Mouse (Mus musculus): ENCODE data around the gene Zcrb1. TPM values are rescaled to one million over a fixed set of nuclear protein-coding genes. Genes with fewer than 3 reads are reported as not detected.

Zcrb1 gene
- polyA plus RNA-seq, 1 experiment: 9.8 TPM

GRCm38 (mm10) chr15:93404849-93405248, 6.7 kb upstream of the Zcrb1 start:
- no peak for DNase-seq (ENCODE audit: low read depth in 1 of 2, low spot score in 2 of 2)
- Histone ChIP-seq H3K4me1 (ENCODE audit: control insufficient read depth, insufficient read depth, insufficient read length) (peaks cover 2% of the 10 kb centered on the region; the same call in 1 of the 2 replicates), H3K36me3 (ENCODE audit: control insufficient read depth, insufficient read depth, low read length) (peaks cover 3% of the 10 kb centered on the region), H3K4me3 (ENCODE audit: extremely low read depth, insufficient read depth, insufficient read length) (no peak overlapping the region), H3K27me3 (ENCODE audit: control insufficient read depth, insufficient read depth, low read length) (no peaks in the 10 kb centered on the region), H3K27ac (ENCODE audit: insufficient read depth, low read length) (no peak overlapping the region)
- TF ChIP-seq POLR2A (IDR thresholded peaks at IDR 0.05; ENCODE audit: low read depth, low read length) (no peak), CTCF (IDR thresholded peaks at IDR 0.05; ENCODE audit: extremely low read depth, insufficient read depth, insufficient read length, insufficient replicate concordance) (no peak)

GRCm38 (mm10) chr15:93402730-93403129, 4.6 kb upstream of the Zcrb1 start:
- no peak overlapping the region for H3K27ac ChIP-seq (ENCODE audit: insufficient read depth, low read length)
- peaks cover 2% of the 10 kb centered on the region for H3K36me3 ChIP-seq (ENCODE audit: control insufficient read depth, insufficient read depth, low read length)
- TF ChIP-seq POLR2A (IDR thresholded peaks at IDR 0.05; ENCODE audit: low read depth, low read length) (no peak), CTCF (IDR thresholded peaks at IDR 0.05; ENCODE audit: extremely low read depth, insufficient read depth, insufficient read length, insufficient replicate concordance) (no peak)
- whole genome bisulfite sequencing: 87% methylated on average over 2 of the region's 2 CpGs
- H3K27me3 ChIP-seq (ENCODE audit: control insufficient read depth, insufficient read depth, low read length): no peaks in the 10 kb centered on the region
- no peak overlapping the region for H3K4me3 ChIP-seq (ENCODE audit: extremely low read depth, insufficient read depth, insufficient read length)
- H3K4me1 ChIP-seq (ENCODE audit: control insufficient read depth, insufficient read depth, insufficient read length): peaks cover 8% of the 10 kb centered on the region; the same call in 1 of the 2 replicates
- no peak for DNase-seq (ENCODE audit: low read depth in 1 of 2, low spot score in 2 of 2)

- H3K36me3 ChIP-seq (ENCODE audit: control insufficient read depth, insufficient read depth, low read length): peaks cover under 1% of the 10 kb centered on the region; the same call in 1 of the 2 replicates
- H3K4me3 ChIP-seq (ENCODE audit: extremely low read depth, insufficient read depth, insufficient read length): no peak overlapping the region
- no peak for TF ChIP-seq CTCF (IDR thresholded peaks at IDR 0.05; ENCODE audit: extremely low read depth, insufficient read depth, insufficient read length, insufficient replicate concordance)
- no peak for TF ChIP-seq POLR2A (IDR thresholded peaks at IDR 0.05; ENCODE audit: low read depth, low read length)
- H3K4me1 ChIP-seq (ENCODE audit: control insufficient read depth, insufficient read depth, insufficient read length): peaks cover 8% of the 10 kb centered on the region; the same call in 1 of the 2 replicates
- H3K27ac ChIP-seq (ENCODE audit: insufficient read depth, low read length): no peak overlapping the region
- DNase-seq (ENCODE audit: low read depth in 1 of 2, low spot score in 2 of 2): no peak
- WGBS: 84% methylated on average over 4 of the region's 4 CpGs
- no peaks in the 10 kb centered on the region for H3K27me3 ChIP-seq (ENCODE audit: control insufficient read depth, insufficient read depth, low read length)
Measured at GRCm38 (mm10) chr15:93401446-93401845, 3.3 kb upstream of the Zcrb1 start.

GRCm38 (mm10) chr15:93398699-93399540, 786 bp upstream of the Zcrb1 start:
- H3K36me3 ChIP-seq (ENCODE audit: control insufficient read depth, insufficient read depth, low read length): 0 out of 2 replicates have a peak, but pooled peaks cover 3% of the 10 kb centered on the region
- no peaks in the 10 kb centered on the region for H3K27me3 ChIP-seq (ENCODE audit: control insufficient read depth, insufficient read depth, low read length)
- TF ChIP-seq CTCF (IDR thresholded peaks at IDR 0.05; ENCODE audit: extremely low read depth, insufficient read depth, insufficient read length, insufficient replicate concordance) (no peak), POLR2A (IDR thresholded peaks at IDR 0.05; ENCODE audit: low read depth, low read length) (no peak)
- H3K4me1 ChIP-seq (ENCODE audit: control insufficient read depth, insufficient read depth, insufficient read length): peaks cover 5% of the 10 kb centered on the region; the same call in 1 of the 2 replicates
- H3K4me3 ChIP-seq (ENCODE audit: extremely low read depth, insufficient read depth, insufficient read length): peak overlapping the region; percentile 82
- WGBS: 15% methylated on average over 36 of the region's 36 CpGs
- H3K27ac ChIP-seq (ENCODE audit: insufficient read depth, low read length): peak overlapping the region; percentile 83
- DNase-seq (ENCODE audit: low read depth in 1 of 2, low spot score in 2 of 2): no peak

- Histone ChIP-seq H3K36me3 (ENCODE audit: control insufficient read depth, insufficient read depth, low read length) (peaks cover 8% of the 10 kb centered on the region), H3K4me3 (ENCODE audit: extremely low read depth, insufficient read depth, insufficient read length) (peak overlapping the region; percentile 82; the same call in 1 of the 2 replicates), H3K27ac (ENCODE audit: insufficient read depth, low read length) (no peak overlapping the region), H3K4me1 (ENCODE audit: control insufficient read depth, insufficient read depth, insufficient read length) (peaks cover 5% of the 10 kb centered on the region; the same call in 1 of the 2 replicates), H3K27me3 (ENCODE audit: control insufficient read depth, insufficient read depth, low read length) (no peaks in the 10 kb centered on the region)
- TF ChIP-seq CTCF (IDR thresholded peaks at IDR 0.05; ENCODE audit: extremely low read depth, insufficient read depth, insufficient read length, insufficient replicate concordance) (no peak), POLR2A (IDR thresholded peaks at IDR 0.05; ENCODE audit: low read depth, low read length) (no peak)
- DNase-seq (ENCODE audit: low read depth in 1 of 2, low spot score in 2 of 2): no peak
- WGBS: 2% methylated on average over 11 of the region's 11 CpGs
Measured at GRCm38 (mm10) chr15:93397269-93397668, 865 bp downstream of the Zcrb1 start.

- WGBS: 77% methylated on average over 5 of the region's 5 CpGs
- TF ChIP-seq POLR2A (IDR thresholded peaks at IDR 0.05; ENCODE audit: low read depth, low read length) (no peak), CTCF (IDR thresholded peaks at IDR 0.05; ENCODE audit: extremely low read depth, insufficient read depth, insufficient read length, insufficient replicate concordance) (no peak)
- no peaks in the 10 kb centered on the region for H3K27me3 ChIP-seq (ENCODE audit: control insufficient read depth, insufficient read depth, low read length)
- DNase-seq (ENCODE audit: low read depth in 1 of 2, low spot score in 2 of 2): no peak
- no peak overlapping the region for H3K4me3 ChIP-seq (ENCODE audit: extremely low read depth, insufficient read depth, insufficient read length)
- H3K27ac ChIP-seq (ENCODE audit: insufficient read depth, low read length): no peak overlapping the region
- no peaks in the 10 kb centered on the region for H3K4me1 ChIP-seq (ENCODE audit: control insufficient read depth, insufficient read depth, insufficient read length)
- H3K36me3 ChIP-seq (ENCODE audit: control insufficient read depth, insufficient read depth, low read length): peaks cover 2% of the 10 kb centered on the region
Measured at GRCm38 (mm10) chr15:93381337-93381736, 16.8 kb downstream of the Zcrb1 start.

- TF ChIP-seq POLR2A (IDR thresholded peaks at IDR 0.05; ENCODE audit: low read depth, low read length) (no peak), CTCF (IDR thresholded peaks at IDR 0.05; ENCODE audit: extremely low read depth, insufficient read depth, insufficient read length, insufficient replicate concordance) (no peak)
- Histone ChIP-seq H3K4me3 (ENCODE audit: extremely low read depth, insufficient read depth, insufficient read length) (no peak overlapping the region), H3K36me3 (ENCODE audit: control insufficient read depth, insufficient read depth, low read length) (no peaks in the 10 kb centered on the region), H3K27me3 (ENCODE audit: control insufficient read depth, insufficient read depth, low read length) (no peaks in the 10 kb centered on the region), H3K27ac (ENCODE audit: insufficient read depth, low read length) (no peak overlapping the region), H3K4me1 (ENCODE audit: control insufficient read depth, insufficient read depth, insufficient read length) (no peaks in the 10 kb centered on the region)
- 80% methylated on average over 3 of the region's 3 CpGs for WGBS
- DNase-seq (ENCODE audit: low read depth in 1 of 2, low spot score in 2 of 2): peak in 1 of 2 experiments; percentile 17
Measured at GRCm38 (mm10) chr15:93379177-93379576, 19.0 kb downstream of the Zcrb1 start.
